Mouse (Mus musculus): ENCODE measurements around the gene Gm40193. TPM values are rescaled to one million over a fixed set of nuclear protein-coding genes. Genes with fewer than 3 reads are reported as not detected.

The Gm40193 gene
- total RNA-seq, 2 experiments from 2014 or later: not detected

DNA sequence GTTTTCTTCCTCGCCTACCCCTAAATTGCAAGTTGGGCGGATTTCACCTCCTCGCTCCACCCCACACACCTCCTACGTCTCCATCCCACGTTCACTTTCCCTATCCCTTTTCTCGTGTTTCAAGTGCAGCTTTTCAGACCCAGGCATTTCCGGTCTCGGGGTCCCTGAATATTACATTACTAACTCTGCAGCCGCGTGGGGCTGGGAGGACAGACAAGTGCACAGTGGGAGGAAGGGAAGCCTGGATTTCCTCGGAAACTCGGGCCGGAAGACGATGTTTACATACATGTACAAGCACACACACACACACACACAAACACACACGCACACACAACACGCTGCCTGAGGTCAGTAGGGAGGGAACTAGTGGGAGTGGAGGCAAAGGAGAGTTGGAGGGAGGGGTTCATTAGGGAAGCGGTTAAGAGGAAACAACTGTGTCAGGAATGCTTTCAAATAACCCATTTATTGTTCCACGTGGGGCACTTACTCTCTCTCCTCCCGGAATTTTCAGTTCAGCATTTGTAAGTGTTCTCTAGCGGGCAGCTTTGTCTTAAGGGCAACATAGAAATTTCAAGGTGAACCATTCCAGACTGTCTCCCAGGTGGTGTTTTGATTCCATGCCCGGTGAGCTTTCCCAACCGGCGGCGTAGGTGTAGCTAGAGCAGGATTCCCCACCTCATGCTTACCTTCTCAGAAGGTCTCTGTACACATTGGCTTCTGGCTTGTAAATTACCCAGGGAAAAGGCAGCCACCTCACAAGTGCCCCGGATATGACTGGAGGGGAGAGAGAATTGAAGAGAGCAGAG is 30.9 kb upstream of the Gm40193 start:
- DNase-seq (ENCODE audit: extremely low spot score in 1 of 2, low spot score in 2 of 2): peak in 1 of 2 experiments; percentile 41
- peak overlapping the region; percentile 98 for H3K27ac ChIP-seq

DNA sequence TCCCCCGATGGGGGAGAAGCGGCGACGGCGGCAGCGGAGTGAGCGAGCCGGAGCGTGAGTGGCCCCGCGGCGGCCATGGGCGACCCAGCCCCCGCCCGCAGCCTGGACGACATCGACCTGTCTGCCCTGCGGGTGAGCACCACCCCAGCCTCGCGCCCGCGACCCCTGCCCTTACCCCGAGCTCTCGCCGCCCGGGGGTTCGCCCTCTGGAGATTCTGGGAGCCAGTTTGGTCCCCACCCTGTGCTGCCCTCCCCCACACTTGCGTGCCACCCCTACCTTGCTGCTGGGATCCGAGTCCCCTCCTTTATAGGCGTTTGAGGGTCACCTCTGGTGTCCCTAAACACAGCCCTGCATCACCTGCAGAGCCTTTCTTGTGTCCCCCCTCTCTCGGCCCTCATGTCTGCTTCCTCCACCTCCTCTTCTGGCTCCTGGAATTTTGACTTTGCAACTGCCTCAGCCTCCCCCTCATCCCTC is 30.3 kb upstream of the Gm40193 start:
- Histone ChIP-seq H3K27ac (peak overlapping the region; percentile 98), H3K4me3 (peak overlapping the region; percentile 100)
- intact Hi-C loops (cut with DNase I): loop anchor here (2.0 kb wide), 2 partner anchors 22 to 38 kb away; partner anchors contain the start of genes Pld2 and Psmb6
- no peak for TF ChIP-seq CTCF (IDR thresholded peaks at IDR 0.05)
- DNase-seq (ENCODE audit: extremely low spot score in 1 of 2, low spot score in 2 of 2): no peak

More for the DNA sequence above, 30.9 kb upstream of the Gm40193 start:
- H3K4me3 ChIP-seq: peak overlapping the region; percentile 100
- TF ChIP-seq CTCF (IDR thresholded peaks at IDR 0.05): no peak
- intact Hi-C loops (cut with DNase I): loop anchor here (2.0 kb wide), 3 partner anchors 21 to 39 kb away; partner anchors contain the start of genes Pld2 and Psmb6

DNA sequence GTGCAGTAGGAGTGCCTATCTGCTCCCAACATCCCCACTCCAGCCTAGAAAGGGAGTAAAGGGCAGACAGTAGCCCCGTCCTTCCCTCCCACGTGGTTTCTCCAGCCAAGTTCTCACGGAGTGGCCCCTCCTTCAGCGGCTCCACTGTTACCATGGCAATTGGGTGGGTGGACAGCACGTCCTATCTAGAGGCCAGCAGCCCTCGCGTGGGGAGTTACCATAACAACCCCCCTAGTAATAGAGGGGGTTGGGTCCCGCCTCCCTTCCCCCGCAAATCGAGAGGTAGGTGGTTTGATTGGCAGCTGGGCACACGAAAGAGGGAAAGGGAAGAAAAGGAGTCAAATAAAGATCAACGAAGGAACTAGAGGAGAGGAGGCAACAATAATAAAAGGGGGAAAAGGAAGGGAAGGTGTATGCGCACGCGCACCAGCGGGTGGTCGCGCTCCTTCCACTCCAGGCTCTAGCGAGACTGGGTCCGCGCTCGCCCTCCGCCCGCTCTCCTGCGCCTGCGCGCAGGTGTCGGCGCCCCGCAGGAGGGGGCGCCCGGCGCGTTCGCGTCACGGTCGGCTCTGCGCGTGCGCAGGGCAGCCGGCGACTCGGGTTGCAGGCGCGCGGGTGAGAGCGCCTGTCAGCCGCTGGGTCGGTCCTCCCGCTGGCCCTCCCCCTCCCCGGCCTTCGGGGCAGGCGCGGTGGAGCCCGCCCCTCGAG is 29.7 kb upstream of the Gm40193 start, which contains the start of gene Mink1:
Gene Mink1, plus strand, starts transcription at position 595 of the 708 bp plus-strand sequence.
- Histone ChIP-seq H3K4me3 (peak within 1 kb of the TSS; percentile 100), H3K27ac (peak within 1 kb of the TSS; percentile 98)
- DNase-seq (ENCODE audit: extremely low spot score in 1 of 2, low spot score in 2 of 2): peak; percentile 91 to 92
- intact Hi-C loops (cut with DNase I): loop anchor here (2.0 kb wide), 2 partner anchors 22 to 38 kb away; partner anchors contain the start of genes Pld2 and Psmb6
- no peak; the same call in 1 of the 2 replicates for TF ChIP-seq CTCF (IDR thresholded peaks at IDR 0.05)

DNA sequence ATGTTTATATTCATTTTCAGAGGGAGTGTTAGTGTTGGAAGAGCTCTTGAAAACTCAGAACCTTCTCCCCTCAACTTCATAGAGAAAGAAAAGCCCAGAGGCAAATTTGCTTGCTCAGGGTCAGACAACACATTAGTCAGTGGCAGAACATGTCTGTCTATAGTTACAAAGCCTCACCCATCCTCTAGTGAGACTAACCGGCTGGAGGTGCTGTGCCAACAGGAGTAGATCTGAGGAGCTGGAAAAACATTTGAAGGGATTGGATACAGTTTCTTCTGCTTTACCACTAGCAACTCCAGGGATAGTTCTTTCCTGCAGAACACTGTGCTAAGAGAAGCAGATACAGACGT is 29.2 kb upstream of the Gm40193 start:
- intact Hi-C loops (cut with DNase I): loop anchor here (2.0 kb wide), 2 partner anchors 21 to 37 kb away; partner anchors contain the start of genes Pld2 and Psmb6
- Histone ChIP-seq H3K4me3 (peak overlapping the region; percentile 100), H3K27ac (peak overlapping the region; percentile 98)
- no peak for DNase-seq (ENCODE audit: extremely low spot score in 1 of 2, low spot score in 2 of 2)
- peak; percentile 4 for TF ChIP-seq CTCF (IDR thresholded peaks at IDR 0.05)

DNA sequence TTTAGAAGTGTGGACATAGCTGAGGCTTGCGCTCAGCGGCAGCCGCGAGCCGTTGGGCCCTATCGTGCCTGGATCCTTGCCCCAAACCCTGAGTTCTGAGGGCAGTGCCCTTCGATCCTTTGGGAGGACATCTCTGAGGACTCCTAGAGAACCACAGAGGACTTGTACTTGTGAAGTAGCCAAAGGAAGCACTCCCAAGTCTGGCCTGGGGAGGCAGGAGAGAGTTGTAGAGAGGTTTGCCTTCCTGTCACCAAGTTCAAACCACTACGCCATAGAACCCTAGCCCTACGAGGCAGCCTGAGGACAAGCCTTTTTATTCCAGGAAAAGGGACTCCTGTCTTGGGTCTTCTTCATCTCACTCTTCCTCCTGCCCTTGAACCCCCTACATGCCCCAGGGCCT is 24.8 kb upstream of the Gm40193 start:
- intact Hi-C loops (cut with DNase I): no loop called here
- no peak for DNase-seq (ENCODE audit: extremely low spot score in 1 of 2, low spot score in 2 of 2)
- Histone ChIP-seq H3K4me3 (no peak overlapping the region), H3K27ac (no peak overlapping the region)
- TF ChIP-seq CTCF (IDR thresholded peaks at IDR 0.05): no peak; the same call in 1 of the 2 replicates

DNA sequence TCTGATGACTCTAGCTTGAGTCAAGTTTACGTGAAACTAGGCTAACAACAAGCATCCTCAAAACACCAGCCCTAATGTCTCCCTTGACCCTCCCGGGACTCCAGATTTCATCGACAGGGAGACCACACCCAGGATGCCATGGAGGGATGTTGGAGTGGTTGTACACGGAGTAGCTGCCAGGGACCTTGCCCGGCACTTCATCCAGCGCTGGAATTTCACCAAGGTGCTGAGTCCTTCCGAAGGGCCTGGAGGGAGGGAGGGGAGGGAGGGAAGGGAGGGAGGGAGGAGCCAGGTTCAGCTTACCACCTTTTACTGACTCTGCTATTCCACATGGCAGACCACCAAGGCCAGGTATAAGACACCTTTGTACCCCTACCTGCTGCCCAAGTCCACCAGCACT is 21.2 kb upstream of the Gm40193 start:
- H3K27ac ChIP-seq: no peak overlapping the region
- DNase-seq (ENCODE audit: extremely low spot score in 1 of 2, low spot score in 2 of 2): no peak
- no peak for TF ChIP-seq CTCF (IDR thresholded peaks at IDR 0.05)
- H3K4me3 ChIP-seq: no peak overlapping the region
- intact Hi-C loops (cut with DNase I): no loop called here

DNA sequence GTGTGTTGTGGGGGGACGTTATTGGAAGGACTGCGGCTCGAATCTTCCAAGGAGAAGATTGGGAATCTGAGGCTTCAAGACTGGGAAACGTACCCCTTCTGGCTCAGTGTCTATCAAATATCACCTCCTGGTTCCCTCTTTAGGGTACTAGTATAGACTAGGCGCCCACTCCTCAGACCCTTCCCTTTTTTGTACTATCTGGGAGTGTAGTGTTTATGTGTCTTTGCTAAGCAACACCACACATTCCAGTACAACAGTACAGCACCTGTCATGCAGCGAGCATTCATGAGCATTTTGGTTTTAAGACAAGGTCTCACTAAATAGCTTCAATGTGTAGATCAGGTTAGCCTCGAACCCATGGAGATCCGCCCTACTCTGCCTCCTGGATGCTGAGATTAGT is 18.8 kb upstream of the Gm40193 start:
- Histone ChIP-seq H3K27ac (no peak overlapping the region), H3K4me3 (no peak overlapping the region)
- no peak for TF ChIP-seq CTCF (IDR thresholded peaks at IDR 0.05)
- intact Hi-C loops (cut with DNase I): no loop called here
- no peak for DNase-seq (ENCODE audit: extremely low spot score in 1 of 2, low spot score in 2 of 2)

DNA sequence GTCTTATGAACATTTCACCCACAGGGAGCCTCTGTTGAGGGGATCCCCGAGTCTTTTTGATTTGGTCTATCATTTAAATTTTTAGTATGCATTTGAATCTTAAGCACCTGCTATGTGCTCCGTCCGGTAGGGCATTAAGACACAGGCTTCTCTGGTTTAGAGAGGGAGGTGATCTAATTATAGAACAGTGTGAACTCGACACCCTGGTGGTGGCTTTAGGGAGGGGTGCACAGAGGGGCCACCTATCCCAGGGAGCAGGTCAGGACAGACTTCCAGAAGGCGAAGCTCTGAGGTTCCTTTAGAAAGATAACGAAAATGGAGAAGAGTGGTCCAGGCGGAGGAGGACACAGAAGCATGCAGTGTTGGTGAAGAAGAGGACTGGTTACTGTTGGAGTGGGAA is 11.8 kb upstream of the Gm40193 start:
- H3K27ac ChIP-seq: no peak overlapping the region
- intact Hi-C loops (cut with DNase I): no loop called here
- DNase-seq (ENCODE audit: extremely low spot score in 1 of 2, low spot score in 2 of 2): no peak
- no peak overlapping the region for H3K4me3 ChIP-seq
- no peak for TF ChIP-seq CTCF (IDR thresholded peaks at IDR 0.05)

DNA sequence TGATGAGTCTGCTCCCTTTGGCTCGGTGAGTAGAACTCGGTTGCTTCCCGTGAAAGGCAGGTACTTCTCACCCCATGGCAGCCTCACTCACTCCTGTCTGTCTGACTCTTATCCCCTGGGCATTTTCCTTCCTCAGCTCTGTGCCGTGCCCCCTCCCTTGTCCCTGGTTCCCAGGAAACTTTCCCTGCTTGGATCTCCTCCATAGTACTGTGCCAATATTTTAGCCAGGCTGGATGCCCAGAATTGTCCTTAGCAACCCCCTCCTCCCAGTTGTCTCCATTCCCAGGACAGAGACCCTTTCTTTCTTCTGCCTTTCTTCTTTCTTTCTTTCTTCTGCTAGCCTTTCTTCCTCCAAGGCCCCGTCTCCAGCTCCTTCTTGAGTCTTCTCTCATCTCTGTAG is 8.7 kb upstream of the Gm40193 start:
- no peak for TF ChIP-seq CTCF (IDR thresholded peaks at IDR 0.05)
- DNase-seq (ENCODE audit: extremely low spot score in 1 of 2, low spot score in 2 of 2): no peak
- Histone ChIP-seq H3K4me3 (peak overlapping the region; percentile 60), H3K27ac (no peak overlapping the region)
- intact Hi-C loops (cut with DNase I): loop anchor here (2.0 kb wide), 2 partner anchors 21 to 63 kb away; partner anchors contain the start of gene Mink1

DNA sequence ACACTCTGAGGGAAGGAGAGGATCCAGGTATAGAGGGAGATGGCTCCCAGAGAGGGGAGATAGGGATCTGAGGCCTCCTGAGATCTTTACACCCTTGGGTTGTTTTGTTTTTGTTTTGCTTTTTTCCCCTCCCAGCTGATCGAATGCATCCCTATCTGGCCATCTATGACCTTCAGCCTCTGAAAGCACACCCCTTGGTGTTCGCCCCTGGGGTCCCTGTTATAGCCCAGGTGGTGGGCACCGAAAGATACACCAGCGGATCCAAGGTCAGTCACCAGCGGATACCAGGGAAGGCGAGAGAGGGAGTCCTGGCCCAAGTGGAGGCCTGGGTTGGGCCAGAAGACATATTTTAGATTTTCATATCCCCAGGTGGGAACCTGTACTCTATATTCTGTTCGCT is 8.2 kb upstream of the Gm40193 start:
- no peak for TF ChIP-seq CTCF (IDR thresholded peaks at IDR 0.05)

DNA sequence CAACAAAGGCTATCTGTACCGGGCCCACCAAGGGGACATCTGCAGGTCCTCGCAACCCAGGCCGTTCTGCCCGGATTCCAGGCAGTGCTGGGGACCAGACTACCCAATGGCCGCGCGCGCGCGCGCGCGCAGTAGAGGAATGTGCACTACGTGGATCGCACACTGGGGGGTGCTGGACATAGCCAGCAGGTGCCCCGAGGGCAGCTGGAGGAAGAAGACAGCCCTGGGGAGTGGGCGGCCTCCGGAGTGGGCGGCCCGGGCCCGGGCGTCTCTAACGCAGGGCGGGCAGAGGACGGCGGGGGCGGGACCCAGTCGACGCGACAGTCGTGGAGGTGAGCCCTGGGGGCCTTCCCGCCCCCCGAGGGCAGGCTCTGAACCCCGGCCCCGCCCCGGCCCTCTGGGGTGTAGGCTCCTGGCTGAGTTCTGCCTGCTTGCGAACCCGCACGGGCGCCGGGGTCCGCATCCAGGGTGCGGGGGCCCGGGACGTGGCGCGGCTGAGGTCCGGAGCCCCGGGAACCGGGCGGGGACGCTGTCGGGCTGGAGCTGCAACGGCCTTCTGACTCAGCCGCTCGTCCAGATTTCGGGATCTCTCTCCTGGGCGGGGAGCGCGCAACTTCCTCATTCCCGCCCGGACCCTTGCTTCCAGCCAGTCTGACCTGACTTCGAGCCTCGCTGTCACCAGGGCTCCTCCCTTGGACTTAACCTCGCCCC is 7.3 kb upstream of the Gm40193 start, which contains the start of gene Pld2:
Gene Pld2, plus strand, starts transcription at position 188 of the 711 bp plus-strand sequence.
- intact Hi-C loops (cut with DNase I): loop anchor here (2.0 kb wide), 2 partner anchors 23 to 65 kb away; partner anchors contain the start of gene Mink1
- H3K27ac ChIP-seq: peak within 1 kb of the TSS; percentile 77
- H3K4me3 ChIP-seq: peak within 1 kb of the TSS; percentile 60
- DNase-seq (ENCODE audit: extremely low spot score in 1 of 2, low spot score in 2 of 2): peak; percentile 74 to 75
- TF ChIP-seq CTCF (IDR thresholded peaks at IDR 0.05): peak; percentile 71

More for the DNA sequence above, 8.2 kb upstream of the Gm40193 start:
- no peak for DNase-seq (ENCODE audit: extremely low spot score in 1 of 2, low spot score in 2 of 2)
- Histone ChIP-seq H3K4me3 (peak overlapping the region; percentile 60), H3K27ac (no peak overlapping the region)
- intact Hi-C loops (cut with DNase I): loop anchor here (2.0 kb wide), 2 partner anchors 22 to 64 kb away; partner anchors contain the start of gene Mink1
